Mouse (Mus musculus): ENCODE data around the gene Kcnk10.

Kcnk10 gene

GRCm38 (mm10) chr12:98573317-98574270 lies 4.5 kb downstream of the Kcnk10 start:
- in situ Hi-C loops (cut with MboI, MseI) = loop anchor here (5.0 to 10.0 kb wide), 2 partner anchors 54 to 321 kb away; partner anchors contain the start of gene Spata7

- in situ Hi-C loops (cut with MboI, MseI) = loop anchor here (5.0 to 10.0 kb wide), 2 partner anchors 55 to 323 kb away; partner anchors contain the start of gene Spata7
Measured at GRCm38 (mm10) chr12:98571896-98572680, 6.0 kb downstream of the Kcnk10 start.

DNA sequence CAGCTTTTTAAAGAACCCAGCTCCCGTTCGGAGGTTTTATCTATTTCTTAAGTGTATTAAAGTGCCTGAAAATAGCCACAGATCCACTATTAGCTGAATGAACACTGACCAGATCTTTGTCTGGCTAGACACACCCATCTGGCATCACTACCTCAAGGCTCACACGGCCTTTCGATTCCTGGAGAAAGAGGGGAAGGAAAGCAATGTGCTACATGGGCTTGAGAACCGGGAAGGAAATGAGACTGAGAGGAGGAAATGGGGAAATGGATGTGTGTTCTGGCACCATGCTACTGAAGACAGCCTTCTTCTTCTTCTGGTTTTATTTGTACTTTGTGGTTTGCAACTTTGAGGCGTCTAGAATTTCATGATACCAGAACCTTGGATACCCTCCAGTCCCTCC lies 8.7 kb downstream of the Kcnk10 start:
- in situ Hi-C loops (cut with MboI, MseI) = no loop called here

DNA sequence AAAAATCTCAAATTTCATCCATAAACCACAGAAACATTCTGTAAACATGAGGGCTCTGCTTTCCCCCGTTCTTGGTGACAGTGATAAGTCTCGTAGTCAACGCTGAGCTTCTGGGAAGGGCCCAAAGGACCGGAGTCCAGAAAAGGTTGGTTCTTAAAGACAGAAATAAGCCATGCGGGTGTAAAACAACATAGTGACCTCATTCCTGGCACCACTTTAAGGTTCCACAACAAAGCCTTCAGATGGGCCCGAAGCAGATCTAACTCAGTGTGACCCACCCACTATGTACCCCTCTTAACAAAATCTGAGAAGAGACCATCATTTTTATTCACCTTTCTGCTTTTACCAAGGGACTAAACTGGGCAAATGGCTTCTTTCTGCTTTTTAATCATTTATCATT lies 10.2 kb downstream of the Kcnk10 start:
- in situ Hi-C loops (cut with MboI, MseI) = no loop called here

DNA sequence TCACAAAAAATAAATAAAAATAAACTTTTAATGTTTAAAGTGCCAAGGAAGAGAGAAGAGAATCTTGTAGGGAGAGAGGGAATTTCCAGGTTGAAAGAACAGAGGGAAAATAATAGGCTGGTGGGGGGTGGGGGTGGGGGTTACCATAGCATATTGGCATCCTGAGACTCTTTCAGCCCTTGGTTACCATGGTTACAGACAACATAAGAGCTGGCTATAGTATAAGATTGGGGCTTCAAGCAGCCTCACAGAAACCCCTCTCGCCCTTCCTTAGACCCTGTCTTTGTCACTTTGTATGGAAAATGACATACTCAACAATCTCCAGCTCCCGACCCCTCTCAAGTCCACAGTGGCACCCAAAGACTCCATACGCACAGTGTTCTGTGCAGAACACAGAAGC lies 13.7 kb downstream of the Kcnk10 start:
- in situ Hi-C loops (cut with MboI, MseI) = no loop called here

DNA sequence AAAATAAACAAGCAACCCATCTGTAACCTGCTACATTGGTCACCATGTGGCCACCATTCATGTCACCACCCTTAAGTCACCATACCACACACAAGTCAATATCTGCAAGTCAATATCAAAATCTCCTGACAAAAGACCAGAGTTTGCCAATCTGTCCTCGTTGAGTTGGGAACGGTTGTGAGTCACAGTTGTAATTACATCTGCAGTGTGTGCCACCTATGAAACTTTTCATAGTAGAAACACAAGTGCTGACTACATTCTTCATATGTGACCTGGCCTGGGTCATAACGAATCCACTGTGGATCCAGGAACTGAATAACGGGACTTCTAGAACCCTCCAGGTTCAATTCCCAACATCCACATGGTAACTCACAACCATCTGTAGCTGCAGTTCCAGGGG lies 14.8 kb downstream of the Kcnk10 start:
- in situ Hi-C loops (cut with MboI, MseI) = no loop called here

- in situ Hi-C loops (cut with MboI, MseI) = no loop called here
Measured at GRCm38 (mm10) chr12:98562341-98562977, 15.7 kb downstream of the Kcnk10 start.

DNA sequence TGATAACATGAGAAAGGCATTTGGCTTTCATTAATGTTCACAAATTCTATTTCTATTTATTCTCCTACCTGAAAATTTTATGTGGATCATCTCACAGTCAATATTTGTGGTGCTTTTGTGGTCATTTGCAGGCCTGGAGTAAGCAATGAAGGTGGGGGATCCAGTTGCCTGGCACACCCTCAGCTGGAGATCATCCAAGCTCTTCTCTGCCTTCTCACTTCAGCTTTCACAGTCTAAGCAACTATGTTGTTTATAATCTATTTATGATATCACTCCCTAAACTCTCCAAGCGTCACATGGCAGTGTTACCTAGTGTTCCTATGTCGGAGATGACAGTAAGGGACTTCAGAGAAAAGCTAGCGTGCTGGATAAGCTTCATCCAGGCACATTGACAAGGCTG lies 18.1 kb downstream of the Kcnk10 start:
- in situ Hi-C loops (cut with MboI, MseI) = no loop called here

- in situ Hi-C loops (cut with MboI, MseI) = no loop called here
Measured at GRCm38 (mm10) chr12:98557013-98557677, 21.0 kb downstream of the Kcnk10 start.

GRCm38 (mm10) chr12:98549981-98550380 lies 28.1 kb downstream of the Kcnk10 start:
- in situ Hi-C loops (cut with MboI, MseI) = no loop called here

- in situ Hi-C loops (cut with MboI, MseI) = no loop called here
Measured at GRCm38 (mm10) chr12:98548141-98548540, 30.0 kb downstream of the Kcnk10 start.

DNA sequence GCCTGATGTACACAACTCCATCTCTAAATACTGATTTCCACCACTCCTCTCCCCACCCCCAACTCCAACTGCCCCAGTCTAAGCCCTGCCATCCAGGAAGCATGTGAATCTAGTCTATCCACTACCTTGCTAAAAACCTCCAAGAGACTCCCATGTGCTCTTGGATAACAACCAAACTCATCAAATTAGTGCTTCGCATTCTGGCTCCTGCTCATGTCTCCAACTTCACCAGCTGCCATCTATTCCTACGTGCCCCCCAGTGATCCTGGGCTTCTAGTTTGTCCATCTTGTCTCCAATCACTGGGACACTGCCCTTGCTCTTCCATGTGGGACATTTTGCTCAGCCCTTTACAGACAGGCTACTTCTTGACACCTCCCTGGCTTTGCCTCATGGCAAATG lies 32.2 kb downstream of the Kcnk10 start:
- in situ Hi-C loops (cut with MboI, MseI) = no loop called here

- in situ Hi-C loops (cut with MboI, MseI) = no loop called here
Measured at GRCm38 (mm10) chr12:98545251-98545560, 32.9 kb downstream of the Kcnk10 start.

DNA sequence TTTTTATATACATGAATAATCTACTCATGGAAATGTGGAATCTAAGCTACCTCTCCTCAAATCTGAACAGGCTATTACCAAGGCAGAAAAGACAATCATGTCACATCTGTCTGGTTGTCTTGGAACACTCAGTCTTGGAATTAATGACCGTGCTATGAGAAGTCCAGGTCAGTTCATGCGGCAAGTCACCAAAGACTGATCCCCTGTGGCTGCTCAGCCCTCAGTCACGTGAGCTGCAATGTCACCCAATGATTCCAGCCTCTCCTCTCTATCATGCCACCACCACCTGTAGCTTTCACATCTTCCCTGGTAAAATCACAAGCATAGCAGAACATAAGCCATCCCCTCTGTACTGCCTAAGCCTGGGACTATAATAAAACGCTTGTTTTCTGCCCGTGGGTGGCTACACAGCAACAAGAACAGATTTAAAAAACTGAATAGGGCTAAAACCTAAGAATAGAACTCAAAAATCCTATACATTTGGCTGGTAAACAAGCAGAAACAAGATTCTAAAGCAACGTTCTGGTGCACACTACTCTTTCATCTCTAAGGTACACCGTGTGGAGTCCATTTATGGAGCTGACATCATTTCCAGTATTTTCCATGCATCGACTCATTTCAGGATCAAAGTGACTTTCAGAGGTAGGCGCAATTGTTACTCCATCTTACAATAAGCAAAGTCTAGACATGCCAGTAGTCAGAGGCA lies 33.4 kb downstream of the Kcnk10 start:
- in situ Hi-C loops (cut with MboI, MseI) = no loop called here

GRCm38 (mm10) chr12:98536760-98537159 lies 41.4 kb downstream of the Kcnk10 start:
- in situ Hi-C loops (cut with MboI, MseI) = no loop called here

DNA sequence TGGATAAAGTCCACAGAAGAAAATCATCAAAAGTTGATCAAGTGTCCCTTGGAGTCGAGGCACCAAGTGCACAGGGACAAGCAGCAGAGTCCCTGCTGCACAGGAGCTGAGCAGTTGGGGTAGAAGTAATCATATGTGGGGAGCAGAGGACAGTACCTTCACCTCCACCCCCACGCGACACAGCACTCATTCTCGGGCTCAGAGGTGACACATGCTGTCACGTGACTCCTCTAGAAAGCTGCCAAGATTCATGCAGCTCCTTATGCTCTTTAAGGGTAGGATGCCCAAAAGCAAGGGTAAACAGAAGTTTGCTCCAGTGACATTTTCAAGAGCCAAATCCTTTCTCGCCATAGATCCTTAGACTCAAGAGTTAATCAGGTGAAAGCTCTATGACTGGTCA lies 42.1 kb downstream of the Kcnk10 start:
- in situ Hi-C loops (cut with MboI, MseI) = no loop called here

- in situ Hi-C loops (cut with MboI, MseI) = no loop called here
Measured at GRCm38 (mm10) chr12:98535494-98535901, 42.6 kb downstream of the Kcnk10 start.

DNA sequence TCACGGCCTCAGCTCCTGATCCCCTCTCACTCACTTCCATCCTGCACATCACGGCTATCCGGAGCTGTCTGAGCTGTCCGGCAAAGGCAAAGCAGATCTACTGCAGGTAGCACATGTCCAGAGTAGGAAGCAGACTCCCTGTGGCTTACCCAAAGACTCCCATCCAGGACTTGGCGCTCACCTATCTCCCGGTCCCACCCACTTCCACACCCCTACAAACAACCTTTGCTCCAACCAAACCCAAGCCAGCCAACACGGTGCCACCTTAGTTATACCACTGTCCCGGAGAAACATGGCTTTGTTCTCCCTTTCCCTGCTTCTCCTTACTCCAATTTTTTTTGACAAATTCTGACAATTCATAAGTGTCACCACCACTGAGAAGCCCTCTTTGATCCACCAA lies 49.5 kb downstream of the Kcnk10 start:
- in situ Hi-C loops (cut with MboI, MseI) = no loop called here

- in situ Hi-C loops (cut with MboI, MseI) = no loop called here
Measured at GRCm38 (mm10) chr12:98525361-98525760, 52.7 kb downstream of the Kcnk10 start.

DNA sequence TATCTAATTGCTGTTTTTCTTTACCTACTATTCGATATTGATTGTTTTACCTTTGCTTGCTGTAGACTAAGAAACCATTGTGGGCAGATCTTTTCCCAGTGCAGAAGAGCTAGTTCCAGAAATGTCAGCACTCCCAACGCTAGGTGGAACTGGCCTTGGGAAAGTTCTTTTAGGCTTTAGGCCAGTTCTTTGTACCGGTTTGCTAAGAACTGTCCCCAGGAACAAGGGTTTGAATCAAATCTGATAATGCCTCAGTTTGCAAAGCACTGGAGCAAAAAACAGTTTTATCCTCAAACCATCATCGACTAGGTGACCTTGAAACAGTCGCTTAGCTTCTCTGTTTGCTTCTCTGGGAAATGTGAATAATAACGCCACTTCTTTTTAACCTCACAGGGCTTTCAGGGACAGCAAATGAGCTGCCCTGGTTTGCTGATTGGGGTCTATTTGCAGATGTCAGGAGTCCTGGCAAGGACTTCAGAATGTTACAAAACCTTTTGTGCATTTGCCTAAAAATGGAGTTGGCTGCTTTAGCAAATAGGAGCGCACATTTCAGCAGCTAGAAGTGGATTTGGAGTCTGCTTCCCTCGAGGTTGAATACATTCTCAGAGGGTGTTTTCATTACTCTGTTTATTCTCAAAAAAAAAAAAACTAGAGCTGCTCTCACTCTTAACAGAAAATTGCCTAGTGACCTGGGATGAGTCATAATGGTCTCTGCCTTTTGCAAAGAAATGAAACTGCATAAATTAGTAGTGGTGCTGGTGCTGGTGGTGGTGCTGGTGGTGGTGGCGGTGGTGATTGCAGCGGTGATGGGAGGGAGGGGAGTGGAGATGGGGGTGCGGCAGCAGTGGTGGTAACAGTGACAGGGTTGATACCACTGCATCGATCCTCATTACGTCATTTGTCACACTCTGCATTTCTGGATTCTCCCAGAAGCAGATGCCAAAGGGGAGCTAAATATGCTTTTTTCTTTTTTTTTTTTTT lies 53.5 kb downstream of the Kcnk10 start:
- in situ Hi-C loops (cut with MboI, MseI) = no loop called here
